Mouse (Mus musculus) heart, embryonic 14.5 days (tissue): ENCODE measurements at regions not wholly inside any gene's neighbourhood (a gene's known extent, or its start where the extent isn't known, plus 50 kb on each side); places are given as distances from the start of the nearest gene placed in this dataset.
A peak's percentile ranks its signal among the peaks of the same experiment; 100 is the strongest.
"Not testable (repeated sequence)": the region's sequence is repeated elsewhere in the genome, so short reads cannot be mapped to it uniquely, and the experiment has no call there.

Source experiments
- ATAC-seq: fragments of 200-750 bp; cut with Nextera tagmentation; 2 replicates; pipeline ENCODE4 v1.8.0; 2017; ENCODE audit warnings: low read depth, moderate TSS enrichment; ENCODE audit not compliant: insufficient number of reproducible peaks, insufficient read depth, low FRiP score
- H3K27ac ChIP-seq, 2 experiments: fragments of 200-500 bp in 1 of 2; fragments of 300-500 bp in 1 of 2; sonication (generic) in 1 of 2; replicated peaks in 1 of 2; 2 replicates each; pipeline ENCODE4 v1.5.1; 2012 to 2014; ENCODE audit warnings: low read depth in 2 of 2, low read length in 2 of 2, control low read depth in 1 of 2, mild to moderate bottlenecking in 1 of 2, mixed read lengths in 1 of 2; ENCODE audit not compliant: control insufficient read depth in 1 of 2, insufficient read depth in 1 of 2
- H3K27me3 ChIP-seq: fragments of 300-500 bp; sonication (generic); 2 replicates; pipeline ENCODE4 v1.6.1; 2014; ENCODE audit warnings: mild to moderate bottlenecking, low read length, control low read depth; ENCODE audit not compliant: control insufficient read depth, insufficient read depth
- H3K36me3 ChIP-seq: fragments of 300-500 bp; sonication (generic); 2 replicates; pipeline ENCODE4 v1.6.1; 2014; ENCODE audit warnings: mild to moderate bottlenecking, control low read depth, low read length, mixed read lengths; ENCODE audit not compliant: control insufficient read depth, insufficient read depth
- H3K4me1 ChIP-seq, 2 experiments: fragments of 200-500 bp in 1 of 2; fragments of 300-500 bp in 1 of 2; sonication (generic) in 1 of 2; 2 replicates each; pipeline ENCODE4 v1.6.1; 2012 to 2014; ENCODE audit warnings: low read length in 2 of 2, control low read depth in 1 of 2, mixed read lengths in 1 of 2; ENCODE audit not compliant: control insufficient read depth in 2 of 2, insufficient read depth in 2 of 2
- H3K4me2 ChIP-seq: fragments of 300-500 bp; sonication (generic); 2 replicates; pipeline ENCODE4 v1.6.1; 2014; ENCODE audit warnings: mild to moderate bottlenecking, low read length
- H3K4me3 ChIP-seq, 2 experiments: fragments of 200-500 bp in 1 of 2; fragments of 300-500 bp in 1 of 2; sonication (generic) in 1 of 2; 2 replicates each; pipeline ENCODE4 v1.5.1; 2012 to 2014; ENCODE audit warnings: low read length in 2 of 2, mild to moderate bottlenecking in 2 of 2, control low read depth in 1 of 2, low read depth in 1 of 2, moderate library complexity in 1 of 2; ENCODE audit not compliant: control insufficient read depth in 1 of 2, insufficient read depth in 1 of 2
- H3K9ac ChIP-seq: fragments of 300-500 bp; sonication (generic); 2 replicates; pipeline ENCODE4 v1.6.1; 2014; ENCODE audit warnings: mild to moderate bottlenecking, low read length
- H3K9me3 ChIP-seq: fragments of 300-500 bp; sonication (generic); 2 replicates; pipeline ENCODE4 v1.6.1; 2016; ENCODE audit warnings: low read length, control low read depth; ENCODE audit not compliant: control insufficient read depth
- WGBS: fragments of 180-500 bp; shearing (Covaris S2); extraction: QIAGEN DNeasy Blood & Tissue Kit; methylation state at CpG from one replicate; pipeline ENCODE4 v1.1.7; 2014; 5-methylcytosine and 5-hydroxymethylcytosine counted together

DNA sequence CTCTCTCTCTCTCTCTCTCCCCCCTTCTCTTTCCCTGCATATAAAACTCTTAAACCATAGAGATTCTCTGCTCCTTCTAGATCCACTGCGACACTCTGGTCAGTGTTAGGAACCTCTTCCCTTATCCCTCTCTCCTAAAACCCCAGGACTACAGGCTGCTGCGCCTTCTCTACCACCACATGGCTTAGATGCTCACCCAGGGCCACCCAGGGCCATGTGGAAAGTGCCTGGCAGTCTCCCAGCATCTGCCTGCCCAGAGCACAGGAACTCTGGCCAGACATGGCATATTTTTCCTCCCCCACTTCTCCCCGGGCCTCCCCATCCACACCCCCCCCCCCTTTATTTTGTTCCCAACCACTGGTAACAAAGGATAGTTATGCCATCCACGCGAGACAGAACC is 720.4 kb upstream of the Adam24 start:
- Histone ChIP-seq H3K27me3 (no peaks in the 10 kb centered on the region), H3K4me2 (no peak overlapping the region), H3K9me3 (no peaks in the 10 kb centered on the region), H3K9ac (no peak overlapping the region), H3K36me3 (no peaks in the 10 kb centered on the region), H3K4me3 (no peak overlapping the region), H3K27ac (no peak overlapping the region), H3K4me1 (no peaks in the 10 kb centered on the region)
- no peak for ATAC-seq
- WGBS, result 58% methylated on average over 5 of the region's 5 CpGs

DNA sequence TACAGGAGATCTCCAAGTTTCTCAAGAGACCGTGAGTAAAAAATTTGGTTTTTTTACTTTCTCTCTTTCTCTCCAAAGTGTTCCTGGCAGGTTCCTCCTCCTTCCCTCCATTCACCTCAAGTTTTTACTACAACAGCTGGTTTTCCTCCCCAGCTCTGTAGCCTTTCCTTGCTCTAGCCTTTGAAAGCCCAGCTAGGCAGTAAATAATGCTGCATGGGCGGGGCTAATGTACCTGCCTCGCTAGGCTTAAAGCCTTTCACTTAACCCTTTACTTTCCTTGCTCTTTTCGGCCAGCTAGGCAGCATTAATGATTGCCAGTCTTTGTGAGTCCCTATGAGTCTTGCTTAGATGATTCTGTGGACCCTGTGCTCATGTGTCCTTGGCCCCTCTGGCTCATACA is 720.0 kb upstream of the Adam24 start:
- H3K27me3 ChIP-seq, result no peaks in the 10 kb centered on the region
- H3K9me3 ChIP-seq, result no peaks in the 10 kb centered on the region
- H3K4me2 ChIP-seq, result no peak overlapping the region
- no peak overlapping the region for H3K9ac ChIP-seq
- 35% methylated on average over 4 of the region's 4 CpGs for WGBS
- no peak overlapping the region for H3K4me3 ChIP-seq
- H3K36me3 ChIP-seq, result no peaks in the 10 kb centered on the region
- no peak overlapping the region for H3K27ac ChIP-seq
- ATAC-seq, result no peak
- H3K4me1 ChIP-seq, result no peaks in the 10 kb centered on the region

DNA sequence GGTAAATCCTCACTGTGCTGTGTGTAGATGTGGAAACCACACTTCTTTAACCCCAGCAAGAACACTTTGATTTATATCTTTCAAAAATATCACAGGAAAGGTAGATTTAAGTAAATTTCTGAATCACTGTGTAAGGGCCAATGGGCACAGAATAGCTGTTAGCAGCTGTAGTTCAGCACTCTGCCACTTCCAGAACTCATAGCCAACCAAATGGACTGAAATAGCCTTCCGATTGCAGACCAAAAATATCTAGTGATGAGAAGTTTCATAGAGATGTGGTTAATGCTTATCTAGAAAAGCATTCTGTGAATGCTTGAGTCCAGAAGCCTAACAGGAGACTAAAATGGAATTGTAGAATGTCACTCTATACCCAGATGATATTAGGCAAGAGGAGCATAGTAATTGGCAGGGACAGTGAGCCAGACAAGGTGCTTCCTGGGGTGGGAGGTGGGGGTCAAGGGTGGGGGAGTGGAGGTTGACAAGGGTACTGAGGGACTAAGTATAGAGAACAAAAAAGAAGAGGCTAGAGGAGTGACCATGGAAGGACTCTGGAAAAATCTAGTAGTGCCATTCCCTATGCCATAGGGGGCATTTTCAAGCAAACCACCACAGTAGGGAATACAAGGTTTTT is 669.6 kb upstream of the Adam24 start:
- Histone ChIP-seq H3K4me2 (no peak overlapping the region), H3K27me3 (no peaks in the 10 kb centered on the region), H3K27ac (peak overlapping the region in 1 of 2 experiments; percentile 75; a peak in 3 of 4 replicates), H3K4me3 (no peak overlapping the region), H3K4me1 (peaks cover 0 to 2% of the 10 kb centered on the region in 2 experiments; a peak in 2 of 4 replicates), H3K9me3 (no peaks in the 10 kb centered on the region), H3K36me3 (no peaks in the 10 kb centered on the region), H3K9ac (no peak overlapping the region)
- 31% methylated on average over 1 of the region's 1 CpGs for WGBS
- peak; percentile 39 for ATAC-seq

DNA sequence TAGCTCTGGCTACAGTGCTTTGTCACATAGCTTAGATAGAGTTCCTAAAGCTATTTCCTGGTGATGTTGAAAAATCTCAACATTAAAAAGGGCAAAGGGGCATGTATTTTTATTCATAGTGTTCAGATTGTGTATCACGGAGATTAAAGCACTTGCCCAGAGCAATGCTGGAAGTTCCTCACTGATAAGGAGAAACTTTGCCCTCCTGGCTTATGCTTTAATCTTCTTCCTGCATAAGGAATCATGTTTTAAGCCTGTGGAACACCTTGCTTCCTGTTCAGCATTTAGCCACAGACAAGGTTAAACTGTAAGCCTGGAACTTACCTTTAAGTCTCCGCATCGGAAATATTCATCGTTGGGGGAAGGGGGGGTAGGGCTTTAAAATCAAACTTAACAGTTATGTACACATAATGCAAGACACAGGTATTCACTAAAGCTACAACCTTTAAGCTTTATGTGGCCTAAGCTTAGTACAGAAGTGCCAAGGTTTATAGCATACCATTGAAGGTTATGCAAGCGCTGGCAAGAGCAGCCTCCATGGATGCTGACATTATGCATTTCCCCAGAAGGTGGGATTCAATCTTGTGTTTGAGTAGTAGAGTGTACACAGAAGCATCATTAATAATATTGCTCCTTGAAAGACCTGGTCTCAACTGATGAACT is 655.5 kb upstream of the Adam24 start:
- no peak overlapping the region for H3K4me2 ChIP-seq
- H3K9ac ChIP-seq, result no peak overlapping the region
- no peak overlapping the region for H3K4me3 ChIP-seq
- 73% methylated on average over 5 of the region's 5 CpGs for WGBS
- no peaks in the 10 kb centered on the region for H3K27me3 ChIP-seq
- no peaks in the 10 kb centered on the region for H3K36me3 ChIP-seq
- peak overlapping the region in 1 of 2 experiments; percentile 37; a peak in 2 of 4 replicates for H3K27ac ChIP-seq
- H3K4me1 ChIP-seq, result peaks cover 0 to 3% of the 10 kb centered on the region in 2 experiments; a peak in 1 of 4 replicates
- H3K9me3 ChIP-seq, result no peaks in the 10 kb centered on the region
- ATAC-seq, result no peak

DNA sequence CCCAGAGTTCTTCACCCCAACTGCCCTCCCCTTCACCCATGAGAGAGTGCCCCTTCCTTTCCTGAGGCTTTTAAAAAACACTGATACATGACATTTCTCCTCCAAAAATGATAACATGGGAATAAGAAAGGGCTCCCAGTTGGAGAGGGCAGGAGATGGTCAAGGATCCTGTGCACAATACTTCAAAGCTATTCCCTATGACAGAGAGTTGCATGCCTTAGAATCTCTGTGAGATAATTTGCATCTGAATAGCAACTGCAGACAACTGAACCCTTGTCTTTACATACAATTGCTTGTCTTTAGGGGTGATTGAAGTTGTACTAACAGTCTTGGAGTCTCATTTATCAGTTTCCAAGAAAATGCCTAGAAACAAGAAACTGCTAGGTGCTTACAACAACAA is 610.7 kb upstream of the Adam24 start:
- no peaks in the 10 kb centered on the region for H3K9me3 ChIP-seq
- no peak for ATAC-seq
- no peak overlapping the region for H3K27ac ChIP-seq
- H3K4me1 ChIP-seq, result no peaks in the 10 kb centered on the region
- H3K4me3 ChIP-seq, result no peak overlapping the region
- no peak overlapping the region for H3K4me2 ChIP-seq
- no peak overlapping the region for H3K9ac ChIP-seq
- H3K27me3 ChIP-seq, result no peaks in the 10 kb centered on the region
- H3K36me3 ChIP-seq, result no peaks in the 10 kb centered on the region

DNA sequence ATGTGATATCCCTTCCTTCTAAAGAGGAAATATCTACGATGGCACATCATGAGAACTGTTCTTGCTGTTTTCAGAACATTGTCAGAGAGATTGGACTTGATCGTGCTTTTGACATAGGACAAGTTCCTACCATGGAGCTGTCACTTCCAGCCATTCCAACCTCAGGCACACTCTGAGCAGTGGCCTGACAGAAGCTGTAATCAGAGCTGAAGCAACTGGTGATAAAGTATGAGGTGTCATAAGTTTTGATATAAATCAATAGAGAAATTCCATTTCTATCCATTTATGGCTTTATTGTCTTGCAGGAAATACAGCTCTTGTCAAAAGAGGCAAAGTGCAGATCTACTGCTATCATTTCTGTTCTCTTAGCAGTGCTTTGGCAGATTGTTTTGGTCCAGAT is 603.7 kb upstream of the Adam24 start:
- Histone ChIP-seq H3K4me3 (no peak overlapping the region), H3K27me3 (no peaks in the 10 kb centered on the region), H3K4me1 (no peaks in the 10 kb centered on the region), H3K9ac (no peak overlapping the region), H3K9me3 (no peaks in the 10 kb centered on the region), H3K36me3 (no peaks in the 10 kb centered on the region), H3K27ac (no peak overlapping the region), H3K4me2 (no peak overlapping the region)
- 82% methylated on average over 2 of the region's 2 CpGs for WGBS
- ATAC-seq, result no peak

DNA sequence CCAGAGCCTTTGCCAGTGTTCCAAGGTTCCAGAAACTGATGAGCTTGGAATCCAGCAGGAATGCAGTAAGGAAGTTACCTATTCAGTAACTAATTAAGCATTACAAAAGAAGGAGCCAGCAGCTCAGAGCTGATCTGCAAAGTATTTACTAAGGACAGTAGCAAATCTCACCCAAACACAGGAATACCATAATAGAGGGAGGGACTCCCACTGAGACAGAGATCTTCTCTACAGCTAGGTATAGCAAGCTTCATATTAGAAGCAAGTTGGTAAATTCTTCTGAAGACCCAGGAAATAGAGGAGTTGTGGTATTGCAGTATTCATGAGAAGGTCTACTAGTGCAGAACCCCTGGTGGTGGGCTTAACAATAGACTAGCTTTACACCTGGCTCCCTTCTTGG is 593.9 kb upstream of the Adam24 start:
- not testable (repeated sequence) for H3K36me3 ChIP-seq, H3K4me2 ChIP-seq, H3K9ac ChIP-seq, H3K4me3 ChIP-seq, H3K4me1 ChIP-seq, ATAC-seq, H3K27me3 ChIP-seq, H3K9me3 ChIP-seq, H3K27ac ChIP-seq

DNA sequence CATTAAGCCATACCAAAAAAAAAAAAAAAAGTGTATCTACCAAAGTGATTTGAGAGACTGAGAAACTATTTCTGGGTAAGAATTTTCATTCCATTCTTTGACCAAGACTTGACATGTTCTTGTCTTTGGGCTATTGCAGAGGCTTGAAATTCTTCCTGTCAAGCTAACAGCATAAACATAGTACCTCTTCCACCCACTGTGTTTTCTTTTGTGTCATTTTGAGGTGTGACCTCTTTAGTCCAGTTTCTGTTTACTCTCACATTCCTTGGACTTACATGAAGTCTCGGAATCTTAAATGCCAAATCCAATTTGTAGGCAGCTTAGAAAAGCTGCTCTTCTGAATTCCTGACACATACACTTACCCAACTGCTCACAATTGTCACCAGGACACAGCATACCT is 590.7 kb upstream of the Adam24 start:
- no peaks in the 10 kb centered on the region for H3K4me1 ChIP-seq
- no peak overlapping the region for H3K4me2 ChIP-seq
- H3K27ac ChIP-seq, result no peak overlapping the region
- H3K4me3 ChIP-seq, result no peak overlapping the region
- WGBS, result 26% methylated on average over 1 of the region's 1 CpGs
- no peak overlapping the region for H3K9ac ChIP-seq
- no peaks in the 10 kb centered on the region for H3K27me3 ChIP-seq
- H3K9me3 ChIP-seq, result no peaks in the 10 kb centered on the region
- no peak for ATAC-seq
- no peaks in the 10 kb centered on the region for H3K36me3 ChIP-seq
